Mouse (Mus musculus) regulatory T cell (primary cell): ENCODE data around the gene AV320801.
"Not testable (repeated sequence)": the region's sequence is repeated elsewhere in the genome, so short reads cannot be mapped to it uniquely, and the experiment has no call there.

ENCODE experiments used
- in situ Hi-C: fragments of 300-600 bp; cut with MboI, MseI; formaldehyde crosslinking; loops from one replicate; pipeline ENCODE4 v1.15.1; 2025; ENCODE audit warnings: high pct_unique_total_duplicates

Gene AV320801

GRCm38 (mm10) chrX:135494288-135494687 lies at the start of gene AV320801:
AV320801 (plus strand) TSS chrX:135494588.
- in situ Hi-C loops: not testable (repeated sequence)

GRCm38 (mm10) chrX:135464160-135464559 lies 30.2 kb upstream of the AV320801 start:
- in situ Hi-C loops: not testable (repeated sequence)

- in situ Hi-C loops: loop anchor here (10.0 kb wide), 1 partner anchor 287 kb away; no protein-coding TSS in a partner anchor
These were observed 12.5 kb upstream of the AV320801 start for GRCm38 (mm10) chrX:135481902-135482301.

GRCm38 (mm10) chrX:135483183-135483582 lies 11.2 kb upstream of the AV320801 start:
- in situ Hi-C loops: loop anchor here (10.0 kb wide), 1 partner anchor 288 kb away; no protein-coding TSS in a partner anchor
